Mouse (Mus musculus): ENCODE results near the gene Dctpp1.

GRCm38 (mm10) chr7:127234777-127235176, 25.7 kb downstream of the Dctpp1 start:
- TF ChIP-seq MAFK (IDR thresholded peaks at IDR 0.05; ENCODE audit: borderline replicate concordance, low read depth, low read length) (no peak), USF1 (IDR thresholded peaks at IDR 0.05; ENCODE audit: low read depth, low read length) (no peak), GATA1 (IDR thresholded peaks at IDR 0.05; ENCODE audit: low read depth, low read length) (no peak), POLR2A (IDR thresholded peaks at IDR 0.05; ENCODE audit: control insufficient read depth in 1 of 2, insufficient read depth in 1 of 2, low read depth in 1 of 2, low read length in 2 of 2, poor library complexity in 1 of 2) (no peak), JUND (IDR thresholded peaks at IDR 0.05; ENCODE audit: low read depth, low read length) (no peak)

Measured in MEL (cell line).